Mouse (Mus musculus) cerebellum, postnatal 4 days (tissue): ENCODE measurements around the gene Slc9b1.

ENCODE experiments used
- DNase-seq, 2 experiments: peaks; one replicate each; pipeline ENCODE4 v3.0.0; 2022; ENCODE audit warnings: low spot score in 2 of 2, mixed read lengths in 1 of 2

The Slc9b1 gene

DNA sequence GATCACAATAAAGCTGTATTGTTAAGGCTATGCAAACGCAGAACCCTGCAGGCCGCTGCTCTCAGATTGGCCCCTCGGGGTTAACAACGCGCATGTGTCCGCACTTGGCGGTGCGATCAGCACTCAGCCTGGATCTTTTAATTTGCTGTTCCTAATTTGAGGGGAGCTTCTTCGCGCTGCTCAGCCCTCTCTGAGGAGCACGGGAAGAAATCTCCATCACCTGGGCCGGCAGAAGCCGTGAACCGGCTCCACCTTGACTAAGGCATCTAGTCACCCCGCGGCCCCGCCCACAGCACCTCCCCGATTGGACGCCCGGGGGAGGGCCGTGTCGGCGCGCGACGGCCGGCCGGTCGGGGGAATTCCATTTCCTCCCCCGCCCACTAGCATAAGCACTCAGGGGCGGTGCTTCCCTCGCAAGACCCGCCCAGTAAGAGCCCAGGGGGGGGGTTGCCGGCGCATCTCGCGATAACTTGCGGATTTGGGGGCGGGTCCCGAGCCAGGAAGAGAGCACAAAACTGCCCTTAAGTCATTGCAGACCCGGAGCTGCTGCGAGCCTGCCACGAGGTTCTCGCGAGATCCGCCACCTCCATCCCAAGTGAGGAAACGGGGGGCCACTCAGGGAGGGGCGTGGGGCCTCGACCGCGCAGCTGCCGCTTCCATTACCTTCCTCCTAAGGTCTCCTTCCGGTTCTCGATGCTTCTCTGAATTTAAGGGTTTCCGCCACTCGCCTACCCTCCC lies 90.1 kb downstream of the Slc9b1 start, which contains the start of gene Ube2d3:
Gene Ube2d3, plus strand, starts transcription at position 392 of the 738 bp plus-strand sequence.
- peak; percentile 96 to 98 for DNase-seq

DNA sequence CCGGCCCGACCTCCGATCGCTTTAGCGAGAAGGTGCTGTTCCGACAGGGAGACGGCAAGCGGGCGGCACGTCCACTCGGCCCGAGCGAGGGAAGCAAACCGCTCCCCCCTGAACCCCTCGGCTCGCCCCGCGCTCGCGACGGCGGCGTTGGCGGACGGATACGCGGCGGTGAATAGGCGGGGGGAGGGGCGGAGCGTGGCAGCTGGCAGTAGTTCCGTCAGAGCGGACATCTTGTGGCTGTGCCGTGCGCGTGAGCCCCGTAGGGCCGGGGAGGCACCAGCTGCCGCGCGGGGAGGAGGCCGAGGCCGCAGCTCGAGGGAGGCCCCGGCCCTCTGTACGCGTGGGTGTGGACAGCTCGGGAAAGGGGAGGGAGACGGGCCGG lies 90.7 kb downstream of the Slc9b1 start:
- peak; percentile 96 to 98 for DNase-seq

DNA sequence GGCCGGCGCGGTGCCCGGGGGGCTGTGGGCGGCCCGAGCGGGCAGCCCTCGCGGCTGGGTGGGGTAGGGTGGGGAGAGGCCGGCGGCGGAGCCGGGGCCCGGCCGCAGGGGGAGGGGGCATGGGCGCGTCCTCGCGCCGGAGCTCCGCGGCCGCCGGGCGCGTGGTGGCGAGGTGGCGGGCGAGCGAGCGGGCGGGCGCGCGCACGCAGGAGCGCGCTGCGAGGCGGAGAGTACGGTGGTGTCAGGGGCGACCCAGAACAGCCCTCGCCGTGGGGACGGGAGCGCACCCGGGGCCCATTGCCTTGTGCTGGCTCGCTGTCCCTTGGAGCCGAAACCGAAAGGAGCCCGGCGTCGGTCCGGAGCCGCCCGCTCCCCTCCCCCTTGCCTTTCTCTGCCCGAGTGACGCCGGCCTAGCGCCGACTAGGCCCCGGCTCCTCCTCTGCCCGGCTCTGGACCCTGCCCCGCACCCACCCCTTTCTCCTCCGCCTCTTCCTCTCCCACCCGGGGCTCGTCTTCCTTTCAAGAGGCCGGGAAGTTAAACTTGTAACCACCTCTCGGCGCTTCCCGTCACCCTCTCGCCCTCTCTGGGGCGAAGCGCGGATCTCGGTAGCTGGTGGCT lies 91.2 kb downstream of the Slc9b1 start:
- peak; percentile 41 to 75 for DNase-seq

DNA sequence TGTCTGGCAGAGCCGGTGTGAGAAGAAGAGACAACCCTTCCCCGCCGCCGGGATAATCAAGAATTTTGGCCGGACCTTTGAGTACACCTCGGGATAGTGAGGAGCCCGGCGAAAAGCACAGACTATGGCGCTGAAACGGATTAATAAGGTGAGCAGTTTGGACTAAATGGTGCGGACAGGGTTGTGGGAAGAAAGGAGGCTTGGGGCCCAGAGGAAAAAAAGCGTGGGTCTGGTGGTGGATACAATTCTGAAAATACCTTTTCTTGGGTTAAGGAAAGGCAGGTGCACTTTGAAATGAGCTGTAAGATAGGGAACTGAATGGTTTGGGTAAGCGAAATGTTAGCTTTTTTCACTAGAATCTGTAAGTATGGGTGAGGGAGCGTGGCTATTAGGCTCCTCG lies 91.8 kb downstream of the Slc9b1 start:
- no peak for DNase-seq

DNA sequence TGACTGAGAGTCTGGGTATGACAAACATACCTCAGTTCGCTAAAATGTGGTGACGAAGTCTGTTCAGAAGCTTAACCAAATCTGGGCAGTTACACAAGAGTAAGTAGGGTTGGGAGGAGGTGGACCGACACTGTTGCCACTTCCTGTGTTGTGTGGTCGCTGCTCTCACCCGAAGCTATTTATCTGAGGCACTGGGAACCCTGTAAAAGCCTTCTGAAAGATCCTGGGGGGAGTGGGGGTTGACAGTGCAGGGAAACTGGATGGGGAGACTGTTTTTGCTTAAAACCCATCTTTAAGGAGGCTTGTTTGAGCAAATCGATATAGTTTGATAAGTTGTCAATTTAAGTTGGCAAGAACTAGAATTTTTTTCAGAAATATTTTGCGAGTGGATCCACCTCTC lies 92.4 kb downstream of the Slc9b1 start:
- DNase-seq: no peak

DNA sequence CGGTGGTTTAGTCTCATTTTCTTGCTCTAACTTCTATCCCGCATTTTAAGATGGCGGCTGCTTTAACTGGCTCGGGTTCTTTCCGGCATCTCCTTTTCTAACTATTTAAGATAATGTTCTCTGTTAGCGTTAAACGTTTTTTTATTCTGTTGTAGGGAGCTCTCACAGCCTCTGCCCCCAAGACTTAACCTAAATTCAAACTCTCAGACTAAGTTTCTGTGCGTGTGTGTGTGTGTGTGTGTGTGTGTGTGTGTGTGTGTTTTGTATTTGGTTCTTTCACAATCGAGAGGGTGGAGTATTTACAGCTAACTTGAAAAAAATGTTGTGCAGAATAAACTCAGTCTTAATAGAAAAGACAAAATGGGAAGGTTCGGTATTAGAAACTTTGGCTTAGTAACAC lies 92.8 kb downstream of the Slc9b1 start:
- no peak for DNase-seq

DNA sequence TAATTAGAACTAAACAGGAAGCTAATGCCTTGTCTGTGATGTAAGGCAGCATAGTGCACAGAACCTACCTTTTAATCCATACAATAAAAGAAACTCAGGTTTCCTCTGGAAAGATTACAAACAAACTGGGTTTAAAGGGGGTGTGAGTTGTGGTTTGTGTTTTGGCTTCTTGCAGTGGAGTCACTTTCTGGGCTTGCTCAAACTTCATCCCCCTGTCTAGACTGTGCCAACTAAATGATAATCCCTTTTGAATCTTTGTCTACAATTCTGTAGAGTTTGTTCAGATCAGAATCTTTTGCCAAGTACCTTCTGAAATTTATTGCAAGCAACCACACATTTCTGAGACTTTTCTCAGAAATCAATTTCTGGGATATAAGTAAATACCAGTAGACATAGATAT lies 97.1 kb downstream of the Slc9b1 start:
- no peak for DNase-seq
